Mouse (Mus musculus) retina, postnatal 7 days (tissue): ENCODE measurements around the gene Rbck1.

Experiments used
- DNase-seq: peaks from one replicate; pipeline ENCODE4 v3.0.0-alpha.2; 2012; ENCODE audit warnings: low read depth, low spot score

Rbck1 gene

GRCm38 (mm10) chr2:152344361-152344760, 11.9 kb upstream of the Rbck1 start:
- no peak for DNase-seq

DNA sequence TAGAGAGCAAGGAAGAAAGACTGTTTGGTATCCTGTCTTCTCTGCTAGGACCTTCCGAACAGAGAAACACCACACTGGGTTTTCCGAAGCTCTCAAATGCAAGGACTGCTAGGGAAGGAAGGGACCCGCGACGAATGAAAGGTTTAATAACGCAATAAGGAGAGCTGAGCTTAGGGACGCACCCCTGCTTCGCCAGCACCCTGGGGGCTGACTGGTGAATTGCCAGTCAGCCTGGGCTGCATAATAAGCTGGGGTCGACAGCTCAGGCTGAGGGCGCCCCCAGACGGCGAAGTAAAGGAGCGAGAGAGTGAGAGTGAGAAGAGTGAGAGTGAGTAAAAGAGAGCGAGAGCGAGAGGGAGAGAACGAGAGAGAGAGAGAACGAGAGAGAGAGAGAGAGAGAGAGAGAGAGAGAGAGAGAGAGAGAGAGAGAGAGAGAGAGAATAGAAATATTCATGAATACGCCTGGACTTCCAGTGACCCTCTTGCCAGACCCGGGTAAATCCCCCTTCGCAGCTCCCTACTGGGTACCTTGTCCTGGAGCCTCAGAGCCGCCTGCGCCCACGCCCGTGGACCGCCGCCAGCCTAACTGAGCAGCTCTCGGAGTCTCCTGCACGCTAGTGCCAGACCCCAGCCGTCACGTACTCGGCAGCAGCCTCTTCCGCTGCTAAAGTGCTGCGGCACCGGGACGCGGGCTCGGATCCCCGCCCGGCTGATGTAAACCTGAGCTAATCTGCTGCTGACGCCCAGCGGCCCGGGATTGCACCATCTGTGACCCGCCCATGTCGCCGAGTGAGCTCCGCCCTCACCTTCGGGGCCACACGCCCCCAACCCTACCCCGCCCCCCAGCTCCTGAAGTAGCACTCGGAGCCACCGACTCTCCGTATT, 11.1 kb upstream of the Rbck1 start, which contains the start of gene Trib3:
Gene Trib3 (minus strand): TSS at position 704 of the 885 bp plus-strand sequence.
- peak; percentile 62 for DNase-seq

GRCm38 (mm10) chr2:152339631-152340179, 7.3 kb upstream of the Rbck1 start:
- no peak for DNase-seq

DNA sequence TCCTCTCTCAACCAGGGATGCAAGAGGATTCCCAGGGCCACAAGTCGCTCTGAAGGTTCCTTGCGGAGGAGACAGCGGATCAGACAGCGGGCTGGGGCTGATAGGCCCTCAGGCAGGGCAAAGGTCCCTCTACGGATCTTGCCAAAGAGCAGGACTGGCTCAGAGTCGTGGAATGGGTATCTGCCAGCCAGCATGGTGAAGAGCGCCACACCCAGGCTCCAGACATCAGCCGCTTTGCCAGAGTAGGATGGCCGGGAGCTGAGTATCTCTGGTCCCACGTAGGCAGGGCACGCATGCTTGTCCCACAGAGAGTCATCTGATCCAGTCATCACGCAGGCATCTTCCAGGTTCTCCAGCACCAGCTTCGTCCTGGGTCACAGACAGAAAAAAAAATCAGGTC, 5.9 kb upstream of the Rbck1 start:
- DNase-seq: no peak

DNA sequence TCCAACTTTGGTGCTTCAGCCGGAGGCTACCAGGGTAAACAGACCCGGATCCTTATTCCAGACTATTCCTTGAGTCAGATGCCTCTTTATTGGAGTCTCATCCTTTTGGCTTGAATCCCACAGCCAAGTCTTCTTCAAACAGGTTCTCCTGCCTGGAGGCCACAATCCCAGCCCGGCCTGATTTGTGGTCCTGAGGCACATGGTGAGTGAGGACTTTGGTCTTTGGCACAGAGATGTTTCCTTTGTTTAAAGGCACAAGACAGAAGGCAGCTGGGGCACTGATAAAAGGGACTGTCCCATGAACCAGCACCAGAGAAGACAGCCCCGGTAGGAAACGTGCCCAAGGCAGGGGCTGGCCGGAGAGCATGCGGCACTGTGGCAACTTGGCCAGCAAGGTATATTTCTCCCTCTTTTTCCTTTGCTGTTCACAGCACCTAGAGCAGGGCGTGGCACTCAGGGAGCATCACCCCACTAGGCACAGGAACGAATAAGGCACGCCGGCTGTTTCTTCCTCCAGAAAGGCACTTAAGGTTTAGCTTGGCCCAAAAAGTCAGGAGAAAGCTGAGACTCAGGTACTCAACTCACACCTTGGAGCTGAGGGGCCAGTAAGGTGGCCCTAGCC, 5.2 kb upstream of the Rbck1 start:
- DNase-seq: no peak

GRCm38 (mm10) chr2:152336856-152337255, 4.4 kb upstream of the Rbck1 start:
- no peak for DNase-seq

DNA sequence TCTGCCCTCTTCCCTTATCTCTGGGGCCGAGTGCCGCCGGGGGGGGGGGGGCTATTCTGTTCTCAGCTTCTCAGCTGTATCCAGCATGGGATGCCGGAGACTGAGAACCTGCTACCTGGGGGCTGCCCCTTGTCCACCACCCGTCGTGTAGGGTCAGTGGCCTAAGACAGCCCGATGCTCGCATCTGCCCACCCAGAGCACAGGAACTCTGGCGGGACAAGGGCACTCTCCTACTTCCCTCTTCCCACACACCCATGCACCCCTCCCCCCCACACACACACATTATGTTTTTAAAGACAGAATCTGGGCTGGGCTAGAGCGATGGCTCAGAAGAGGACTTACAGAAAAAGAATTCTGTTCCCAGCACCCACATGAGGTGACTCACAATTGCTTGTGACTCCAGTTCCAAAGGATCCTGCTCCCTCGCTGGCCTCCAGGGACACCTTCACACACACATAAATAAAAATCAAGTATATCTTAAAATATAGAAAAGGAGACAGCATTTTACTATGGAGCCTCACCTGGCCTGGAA, 2.9 kb upstream of the Rbck1 start:
- no peak for DNase-seq

- no peak for DNase-seq
Measured at GRCm38 (mm10) chr2:152333345-152334006, 1.0 kb upstream of the Rbck1 start.

- DNase-seq: no peak
Measured at GRCm38 (mm10) chr2:152330858-152331423, 1.5 kb downstream of the Rbck1 start.

- no peak for DNase-seq
Measured at GRCm38 (mm10) chr2:152327980-152328379, 4.5 kb downstream of the Rbck1 start.

- no peak for DNase-seq
Measured at GRCm38 (mm10) chr2:152326654-152327053, 5.8 kb downstream of the Rbck1 start.

DNA sequence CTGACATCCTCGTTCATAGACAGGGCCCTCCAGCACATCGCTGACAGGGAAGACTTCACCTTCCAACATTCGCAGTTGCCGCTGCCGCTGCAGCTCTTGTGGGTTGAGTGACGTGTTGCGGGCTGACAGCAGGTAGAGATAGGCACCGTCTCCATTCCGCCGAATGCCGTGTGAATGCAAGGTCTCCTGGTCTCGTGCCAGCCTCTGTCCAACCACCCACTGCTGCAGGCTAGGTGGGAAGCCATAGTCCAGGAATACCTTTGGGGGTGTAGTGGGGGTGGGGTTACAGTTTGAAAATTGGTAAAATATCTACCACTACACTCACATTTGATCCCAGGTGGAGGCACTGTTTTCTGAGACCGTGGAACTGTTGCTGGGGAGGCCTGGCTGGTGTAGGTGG, 6.3 kb downstream of the Rbck1 start:
- DNase-seq: no peak

DNA sequence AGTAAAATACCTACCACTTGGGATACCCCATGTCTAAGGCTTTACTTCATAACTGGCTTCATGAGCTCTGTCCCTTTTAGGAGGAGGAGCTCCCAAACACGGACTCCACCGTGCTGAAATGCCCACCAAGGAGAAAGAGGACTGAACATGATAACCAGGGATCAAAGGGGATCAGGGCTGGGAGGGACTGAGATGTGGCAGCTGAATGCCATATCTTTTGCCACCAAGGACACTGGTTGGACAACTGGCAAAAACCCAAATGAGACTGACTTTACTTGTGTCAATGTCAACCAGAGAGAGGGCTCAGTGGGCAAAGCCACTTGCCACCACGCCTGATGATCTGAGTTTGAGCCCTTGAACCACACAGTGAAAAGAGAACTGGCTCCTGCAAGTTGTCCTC, 7.6 kb downstream of the Rbck1 start:
- no peak for DNase-seq

- no peak for DNase-seq
Measured at GRCm38 (mm10) chr2:152323971-152324370, 8.5 kb downstream of the Rbck1 start.

- DNase-seq: no peak
Measured at GRCm38 (mm10) chr2:152322198-152322597, 10.3 kb downstream of the Rbck1 start.

DNA sequence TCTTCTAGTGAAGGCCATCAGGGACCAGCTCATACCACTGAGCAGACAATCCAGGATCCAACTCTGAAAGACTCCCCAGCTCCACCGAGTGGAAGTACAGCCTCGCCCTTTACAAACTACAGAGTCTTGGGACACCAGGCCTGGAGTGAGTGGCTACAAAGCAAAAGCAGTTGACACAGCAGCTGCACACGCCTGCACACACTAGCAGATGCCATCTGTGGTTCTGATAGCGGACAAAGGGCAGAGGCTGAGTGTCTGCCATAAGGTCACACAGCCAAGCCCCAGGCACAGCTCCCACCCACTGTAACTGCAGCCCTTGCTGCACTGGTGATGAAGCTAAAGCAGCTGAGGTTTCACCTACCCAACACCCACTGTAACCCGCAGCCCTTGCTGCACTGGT, 10.9 kb downstream of the Rbck1 start:
- DNase-seq: no peak

GRCm38 (mm10) chr2:152317054-152317453, 15.4 kb downstream of the Rbck1 start:
- DNase-seq: no peak

- no peak for DNase-seq
Measured at GRCm38 (mm10) chr2:152313926-152314325, 18.5 kb downstream of the Rbck1 start.

DNA sequence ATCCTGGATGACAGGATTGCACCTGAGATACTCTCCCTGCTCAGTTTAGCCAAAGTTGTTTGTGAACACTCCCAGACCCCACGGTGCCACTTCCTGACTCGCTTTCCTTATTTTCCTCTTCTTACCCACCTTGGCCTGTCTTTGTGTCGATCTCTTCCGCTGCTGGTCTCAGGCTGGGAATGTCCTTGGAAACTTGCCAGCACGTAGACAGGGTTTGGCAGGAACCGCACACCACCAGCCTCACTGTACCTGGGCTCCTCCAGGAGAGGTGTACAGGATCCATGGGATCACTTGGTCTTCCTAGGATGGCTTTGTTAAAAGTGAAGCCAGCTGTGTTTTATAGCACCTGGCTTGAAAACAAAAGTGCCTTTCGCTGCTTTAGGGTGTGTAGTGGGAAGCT, 19.5 kb downstream of the Rbck1 start:
- DNase-seq: no peak

DNA sequence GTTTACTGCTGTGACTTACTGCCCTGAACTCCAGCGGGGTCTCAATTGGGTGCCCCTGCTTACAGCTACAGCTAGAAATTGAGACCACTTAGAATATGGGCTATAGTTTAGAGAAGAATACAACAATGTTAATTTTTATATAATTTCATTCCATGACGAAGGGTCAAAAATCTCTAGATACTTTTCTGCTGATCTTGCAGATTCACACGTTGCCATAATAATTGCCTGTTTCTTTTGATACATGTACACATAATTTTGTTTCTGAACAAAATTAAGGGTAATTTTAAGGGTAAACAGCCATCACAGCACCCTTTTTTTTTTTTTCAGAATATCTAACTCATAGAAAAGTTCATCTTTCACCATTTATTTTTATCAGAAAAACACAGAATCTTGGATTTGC, 25.3 kb downstream of the Rbck1 start:
- no peak for DNase-seq

- no peak for DNase-seq
Measured at GRCm38 (mm10) chr2:152305480-152305879, 27.0 kb downstream of the Rbck1 start.

DNA sequence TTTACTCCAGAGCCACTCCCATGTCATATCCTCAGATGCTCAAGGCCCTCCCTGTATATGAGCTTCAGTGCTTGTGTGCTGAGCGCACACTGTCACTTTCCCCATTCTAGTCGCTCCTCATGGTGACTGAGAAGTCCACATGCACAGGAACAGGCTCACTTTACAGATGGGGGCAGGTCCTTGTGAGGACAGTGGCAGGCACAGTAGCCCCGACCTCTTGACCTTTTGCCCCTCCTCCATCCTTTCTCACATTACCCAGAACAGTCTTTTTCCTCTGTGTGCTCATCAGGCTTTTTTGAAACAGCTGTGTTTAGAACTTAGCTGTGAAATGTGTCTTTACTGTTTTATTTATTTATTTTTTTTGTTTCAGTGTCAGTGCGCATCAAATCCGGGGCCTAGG, 28.7 kb downstream of the Rbck1 start:
- DNase-seq: no peak
